Mouse (Mus musculus): ENCODE results near the gene Prcc.

Gene Prcc

GRCm38 (mm10) chr3:87885281-87886003 is at the start of gene Prcc:
TSS of gene Prcc (minus strand) at chr3:87885608.
- peak; percentile 100 for DNase-seq (ENCODE audit: low read depth, low spot score)

GRCm38 (mm10) chr3:87935201-87935600 is 49.8 kb upstream of the Prcc start:
- DNase-seq (ENCODE audit: low read depth, low spot score): no peak

GRCm38 (mm10) chr3:87934501-87934900 is 49.1 kb upstream of the Prcc start:
- DNase-seq (ENCODE audit: low read depth, low spot score): no peak

GRCm38 (mm10) chr3:87934026-87934425 is 48.6 kb upstream of the Prcc start:
- DNase-seq (ENCODE audit: low read depth, low spot score): no peak

- peak; percentile 100 for DNase-seq (ENCODE audit: low read depth, low spot score)
Measured at GRCm38 (mm10) chr3:87930078-87930795, 44.8 kb upstream of the Prcc start, which contains the start of the genes Isg20l2 and Rrnad1. TSS of gene Isg20l2 (plus strand) at chr3:87930314. TSS of gene Rrnad1 (minus strand) at chr3:87930717.

GRCm38 (mm10) chr3:87929341-87930077 is 44.1 kb upstream of the Prcc start:
- DNase-seq (ENCODE audit: low read depth, low spot score): no peak

- DNase-seq (ENCODE audit: low read depth, low spot score): no peak
Measured at GRCm38 (mm10) chr3:87927452-87927851, 42.0 kb upstream of the Prcc start.

GRCm38 (mm10) chr3:87924996-87925395 is 39.6 kb upstream of the Prcc start:
- DNase-seq (ENCODE audit: low read depth, low spot score): no peak

GRCm38 (mm10) chr3:87920270-87920943 is 35.0 kb upstream of the Prcc start:
- DNase-seq (ENCODE audit: low read depth, low spot score): no peak

- DNase-seq (ENCODE audit: low read depth, low spot score): peak; percentile 99
Measured at GRCm38 (mm10) chr3:87919336-87920108, 34.1 kb upstream of the Prcc start, which contains the start of gene Mrpl24. TSS of gene Mrpl24 (plus strand) at chr3:87919506.

GRCm38 (mm10) chr3:87918551-87918950 is 33.1 kb upstream of the Prcc start:
- DNase-seq (ENCODE audit: low read depth, low spot score): no peak

GRCm38 (mm10) chr3:87916990-87917389 is 31.6 kb upstream of the Prcc start:
- no peak for DNase-seq (ENCODE audit: low read depth, low spot score)

- no peak for DNase-seq (ENCODE audit: low read depth, low spot score)
Measured at GRCm38 (mm10) chr3:87913891-87914290, 28.5 kb upstream of the Prcc start.

GRCm38 (mm10) chr3:87913491-87913890 is 28.1 kb upstream of the Prcc start:
- no peak for DNase-seq (ENCODE audit: low read depth, low spot score)

GRCm38 (mm10) chr3:87910573-87911141 is 25.2 kb upstream of the Prcc start:
- DNase-seq (ENCODE audit: low read depth, low spot score): peak; percentile 81

GRCm38 (mm10) chr3:87909874-87910273 is 24.5 kb upstream of the Prcc start:
- peak; percentile 27 for DNase-seq (ENCODE audit: low read depth, low spot score)

GRCm38 (mm10) chr3:87909381-87909780 is 24.0 kb upstream of the Prcc start:
- no peak for DNase-seq (ENCODE audit: low read depth, low spot score)

GRCm38 (mm10) chr3:87907906-87908305 is 22.5 kb upstream of the Prcc start:
- no peak for DNase-seq (ENCODE audit: low read depth, low spot score)

- peak; percentile 72 for DNase-seq (ENCODE audit: low read depth, low spot score)
Measured at GRCm38 (mm10) chr3:87906981-87907857, 21.8 kb upstream of the Prcc start.

Measured in brain, adult 2 months (tissue).